Mouse (Mus musculus) midbrain, postnatal 0 days (tissue): ENCODE measurements around the gene Tmem26. TPM values are rescaled to one million over a fixed set of nuclear protein-coding genes. Genes with fewer than 3 reads are reported as not detected.

ENCODE experiments used
- ATAC-seq: fragments of 200-750 bp; cut with Nextera tagmentation; 2 replicates; pipeline ENCODE4 v1.8.0; 2017; ENCODE audit warnings: moderate number of reproducible peaks, mild to moderate bottlenecking, moderate TSS enrichment, moderate library complexity; ENCODE audit not compliant: low FRiP score
- DNase-seq: peaks from one replicate; pipeline ENCODE4 v3.0.0-alpha.2; 2015; ENCODE audit warnings: low spot score
- H3K27ac ChIP-seq: fragments of 300-500 bp; sonication (generic); 2 replicates; pipeline ENCODE4 v1.5.1; 2014; ENCODE audit warnings: low read depth, mild to moderate bottlenecking, low read length, mixed read lengths
- H3K27me3 ChIP-seq: fragments of 300-500 bp; sonication (generic); 2 replicates; pipeline ENCODE4 v1.6.1; 2014; ENCODE audit warnings: low read length, control low read depth, mixed read lengths; ENCODE audit not compliant: insufficient read depth
- H3K36me3 ChIP-seq: fragments of 300-500 bp; sonication (generic); 2 replicates; pipeline ENCODE4 v1.6.1; 2014; ENCODE audit warnings: low read length, control low read depth, mixed read lengths; ENCODE audit not compliant: insufficient read depth
- H3K4me1 ChIP-seq: fragments of 300-500 bp; sonication (generic); 2 replicates; pipeline ENCODE4 v1.6.1; 2014; ENCODE audit warnings: mild to moderate bottlenecking, control low read depth, antibody characterized with exemption, low read length, mixed read lengths; ENCODE audit not compliant: insufficient read depth
- H3K4me2 ChIP-seq: fragments of 300-500 bp; sonication (generic); 2 replicates; pipeline ENCODE4 v1.6.1; 2014; ENCODE audit warnings: low read depth, mild to moderate bottlenecking, low read length, mixed read lengths; ENCODE audit not compliant: poor library complexity, severe bottlenecking
- H3K4me3 ChIP-seq: fragments of 300-500 bp; sonication (generic); 2 replicates; pipeline ENCODE4 v1.5.1; 2014; ENCODE audit warnings: low read depth, mild to moderate bottlenecking, low read length, moderate library complexity
- H3K9ac ChIP-seq: fragments of 300-500 bp; sonication (generic); replicated peaks from 2 replicates; pipeline ENCODE4 v1.6.1; 2014; ENCODE audit warnings: mild to moderate bottlenecking, low read length, moderate library complexity, mixed read lengths; ENCODE audit not compliant: poor library complexity, severe bottlenecking
- H3K9me3 ChIP-seq: fragments of 300-500 bp; sonication (generic); 2 replicates; pipeline ENCODE4 v1.6.1; 2016; ENCODE audit warnings: low read length, control low read depth
- CTCF ChIP-seq: IDR thresholded peaks from 2 replicates; pipeline ENCODE4 v1.5.1; 2016; ENCODE audit warnings: antibody characterized with exemption, mild to moderate bottlenecking
- WGBS: fragments of 180-500 bp; shearing (Covaris S2); extraction: QIAGEN DNeasy Blood & Tissue Kit; methylation state at CpG from one replicate; pipeline ENCODE4 v1.1.7; 2014; 5-methylcytosine and 5-hydroxymethylcytosine counted together
- polyA plus RNA-seq: library from polyadenylated mRNA; unstranded; fragments of >200 nt; fragmentation: Nextera tagmentation; extraction: Ambion mirVana; gene quantifications from 2 replicates; pipeline ENCODE4 v1.2.1, GENCODE M21; 2015
- total RNA-seq: library from RNA; depleted of rRNA; stranded (reverse); fragments of >200 nt; gene quantifications from 2 replicates; pipeline ENCODE4 v1.2.3, GENCODE M21; 2014

Gene Tmem26
- total and polyA plus RNA-seq, 2 experiments from 2014 or later, result 6.2 to 10.7 TPM

GRCm38 (mm10) chr10:68695760-68696336 is 27.6 kb upstream of the Tmem26 start:
- Histone ChIP-seq H3K4me3 (no peak overlapping the region), H3K27ac (no peak overlapping the region), H3K4me2 (no peak overlapping the region), H3K36me3 (no peaks in the 10 kb centered on the region), H3K4me1 (no peaks in the 10 kb centered on the region), H3K9ac (no peak overlapping the region), H3K27me3 (no peaks in the 10 kb centered on the region), H3K9me3 (no peaks in the 10 kb centered on the region)
- DNase-seq (no peak), ATAC-seq (no peak)
- no peak for TF ChIP-seq CTCF

DNA sequence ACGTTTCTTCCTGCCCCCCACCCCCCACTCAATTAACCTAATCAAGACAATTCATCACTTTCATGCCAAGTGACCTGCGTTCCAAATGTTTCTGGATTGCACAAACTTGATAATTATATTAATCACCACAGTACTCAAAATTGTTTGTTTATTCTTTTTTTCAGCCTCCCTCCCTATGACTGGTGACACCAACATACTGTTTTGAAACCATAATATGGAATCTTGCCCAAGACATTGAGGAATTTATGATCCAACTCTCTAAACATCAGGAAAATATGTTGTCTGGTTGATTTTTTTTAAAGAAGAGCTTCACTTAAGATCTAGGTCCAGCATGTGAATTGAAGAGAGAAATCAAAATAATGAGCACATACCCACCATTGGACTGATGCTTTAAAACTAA is 19.2 kb upstream of the Tmem26 start:
- WGBS, result 81% methylated on average over 2 of the region's 2 CpGs
- no peak overlapping the region for H3K9ac ChIP-seq
- no peak for TF ChIP-seq CTCF
- DNase-seq (no peak), ATAC-seq (no peak)
- no peaks in the 10 kb centered on the region for H3K9me3 ChIP-seq
- no peaks in the 10 kb centered on the region for H3K36me3 ChIP-seq
- no peaks in the 10 kb centered on the region for H3K27me3 ChIP-seq
- no peaks in the 10 kb centered on the region for H3K4me1 ChIP-seq
- no peak overlapping the region for H3K27ac ChIP-seq
- no peak overlapping the region for H3K4me2 ChIP-seq
- H3K4me3 ChIP-seq, result no peak overlapping the region

- no peak overlapping the region for H3K4me3 ChIP-seq
- H3K4me2 ChIP-seq, result no peak overlapping the region
- H3K36me3 ChIP-seq, result no peaks in the 10 kb centered on the region
- TF ChIP-seq CTCF, result no peak
- no peak overlapping the region for H3K27ac ChIP-seq
- H3K27me3 ChIP-seq, result no peaks in the 10 kb centered on the region
- WGBS, result 86% methylated on average over 4 of the region's 4 CpGs
- ATAC-seq, result no peak
- H3K9ac ChIP-seq, result no peak overlapping the region
- no peak for DNase-seq
- H3K9me3 ChIP-seq, result no peaks in the 10 kb centered on the region
- H3K4me1 ChIP-seq, result no peaks in the 10 kb centered on the region
Measured at GRCm38 (mm10) chr10:68705471-68706036, 17.9 kb upstream of the Tmem26 start.

DNA sequence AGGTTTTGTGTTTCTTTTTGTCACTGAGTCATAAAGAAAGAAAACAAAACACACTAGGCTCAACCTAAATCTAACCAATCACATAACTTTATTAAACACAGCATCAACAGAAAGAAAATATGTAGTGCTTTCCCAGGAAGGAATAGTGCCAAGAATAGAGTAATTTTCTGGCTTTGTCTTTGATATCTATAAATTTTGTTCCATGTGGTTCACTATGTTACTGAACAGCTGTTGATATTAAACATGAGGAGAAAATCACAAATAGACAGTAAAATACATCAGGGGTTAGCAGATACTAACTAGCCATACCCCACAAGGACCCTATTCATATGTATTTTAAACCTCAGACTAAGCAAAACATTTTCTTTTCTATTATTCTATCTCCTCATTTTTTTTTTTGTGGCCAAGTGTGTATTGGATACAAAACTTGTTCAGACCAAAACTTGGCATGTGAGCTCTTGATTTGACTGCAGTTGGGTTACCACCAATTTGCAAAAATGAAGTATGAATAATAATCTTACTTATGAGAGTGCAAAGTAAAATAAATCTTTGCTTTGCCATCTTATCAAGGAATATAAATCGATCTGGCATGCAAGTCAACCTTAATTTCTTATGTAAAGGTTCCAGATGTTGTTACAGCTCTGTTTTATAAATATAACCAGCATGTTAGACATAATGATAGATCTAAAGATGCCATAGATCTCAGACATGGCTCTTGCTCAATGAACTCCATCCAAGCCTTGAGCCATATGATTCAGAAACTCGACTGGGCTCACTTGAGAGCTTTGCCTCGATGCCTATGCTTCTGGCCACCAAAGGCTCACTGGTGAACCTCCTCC is 16.2 kb upstream of the Tmem26 start:
- H3K4me2 ChIP-seq, result no peak overlapping the region
- no peaks in the 10 kb centered on the region for H3K36me3 ChIP-seq
- no peak overlapping the region for H3K4me3 ChIP-seq
- H3K27ac ChIP-seq, result no peak overlapping the region
- no peaks in the 10 kb centered on the region for H3K27me3 ChIP-seq
- no peak for ATAC-seq
- no peaks in the 10 kb centered on the region for H3K9me3 ChIP-seq
- WGBS, result 82% methylated on average over 3 of the region's 3 CpGs
- TF ChIP-seq CTCF, result no peak
- H3K9ac ChIP-seq, result no peak overlapping the region
- no peak for DNase-seq
- no peaks in the 10 kb centered on the region for H3K4me1 ChIP-seq

GRCm38 (mm10) chr10:68712926-68713325 is 10.5 kb upstream of the Tmem26 start:
- no peaks in the 10 kb centered on the region for H3K9me3 ChIP-seq
- ATAC-seq (no peak), DNase-seq (no peak)
- no peak overlapping the region for H3K27ac ChIP-seq
- no peak overlapping the region for H3K4me3 ChIP-seq
- H3K4me1 ChIP-seq, result no peaks in the 10 kb centered on the region
- TF ChIP-seq CTCF, result no peak
- H3K36me3 ChIP-seq, result no peaks in the 10 kb centered on the region
- H3K9ac ChIP-seq, result no peak overlapping the region
- WGBS, result 79% methylated on average over 2 of the region's 2 CpGs
- no peaks in the 10 kb centered on the region for H3K27me3 ChIP-seq
- no peak overlapping the region for H3K4me2 ChIP-seq

- no peak overlapping the region for H3K9ac ChIP-seq
- DNase-seq (no peak), ATAC-seq (no peak)
- H3K4me1 ChIP-seq, result no peaks in the 10 kb centered on the region
- H3K27ac ChIP-seq, result no peak overlapping the region
- no peak for TF ChIP-seq CTCF
- no peak overlapping the region for H3K4me3 ChIP-seq
- WGBS, result 76% methylated on average over 3 of the region's 3 CpGs
- no peak overlapping the region for H3K4me2 ChIP-seq
- H3K9me3 ChIP-seq, result no peaks in the 10 kb centered on the region
- no peaks in the 10 kb centered on the region for H3K27me3 ChIP-seq
- no peaks in the 10 kb centered on the region for H3K36me3 ChIP-seq
Measured at GRCm38 (mm10) chr10:68714302-68714701, 9.1 kb upstream of the Tmem26 start.
